Comparison of ENCODE assay signal across 8 mouse cellular contexts in the genomic region with DNA sequence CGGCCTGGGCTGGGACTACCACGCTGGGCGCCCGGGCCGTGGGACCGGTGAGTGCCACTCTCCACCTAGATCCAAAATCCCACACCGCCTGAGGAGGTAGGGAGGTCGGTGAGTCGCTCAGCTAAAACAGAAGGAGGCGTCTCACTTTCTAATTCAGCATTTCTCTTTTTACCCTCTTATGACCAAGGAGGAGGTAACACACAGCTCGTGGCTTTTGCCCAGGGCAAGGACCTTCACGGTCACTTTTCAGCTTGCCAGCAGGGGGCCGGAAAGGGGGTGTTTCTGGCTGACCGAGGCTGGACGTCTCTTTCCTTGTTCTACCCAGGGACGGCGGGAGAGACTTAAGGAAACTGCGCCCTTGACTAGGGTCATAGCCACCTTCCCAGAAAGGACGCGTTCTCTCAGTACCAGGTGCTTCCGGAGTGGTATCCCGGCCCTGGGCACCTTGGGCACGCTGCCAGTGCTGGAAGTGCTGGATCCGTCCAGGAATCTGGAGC. TPM values are rescaled to one million over a fixed set of nuclear protein-coding genes. Genes with fewer than 3 reads are reported as not detected.
DNase-seq lines count a peak whose midpoint lies in the region; ATAC-seq and TF ChIP-seq lines count a peak whose summit lies in the region.

No protein-coding gene starts in this region.

- no peak for TF ChIP-seq CTCF in C2C12 (IDR thresholded peaks at IDR 0.05; ENCODE audit: control insufficient read depth, insufficient read depth, insufficient read length)
- TF ChIP-seq CTCF in lung, postnatal 0 days (IDR thresholded peaks at IDR 0.05) = peak; percentile 65
- TF ChIP-seq CTCF in olfactory bulb, adult 2 months (IDR thresholded peaks at IDR 0.05; ENCODE audit: insufficient read depth, low read depth, low read length) = peak; percentile 45

- H3K79me2 ChIP-seq in C2C12 (ENCODE audit: control insufficient read depth, insufficient read depth) = peaks cover 55% of the 10 kb centered on the region

- no peaks in the 10 kb centered on the region for H3K9me3 ChIP-seq in embryonic facial prominence, embryonic 11.5 days (replicated peaks; ENCODE audit: control insufficient read depth, low read length)
- no peaks in the 10 kb centered on the region for H3K9me3 ChIP-seq in lung, postnatal 0 days (ENCODE audit: low read length)

- peaks cover 23% of the 10 kb centered on the region for H3K79me3 ChIP-seq in C2C12 (ENCODE audit: low read depth)

- WGBS in embryonic facial prominence, embryonic 11.5 days = under 1% methylated on average over 24 of the region's 24 CpGs
- WGBS in lung, postnatal 0 days = under 1% methylated on average over 24 of the region's 24 CpGs
- WGBS in olfactory bulb, adult 2 months = 0% methylated on average over 24 of the region's 24 CpGs

- H3K27me3 ChIP-seq in C2C12 (ENCODE audit: control insufficient read depth, insufficient read depth, insufficient read length) = no peaks in the 10 kb centered on the region
- no peaks in the 10 kb centered on the region for H3K27me3 ChIP-seq in embryonic facial prominence, embryonic 11.5 days (ENCODE audit: control insufficient read depth, insufficient read depth, low read length)
- H3K27me3 ChIP-seq in lung, postnatal 0 days (replicated peaks; ENCODE audit: insufficient read depth, low read length) = no peaks in the 10 kb centered on the region

- peaks cover 57% of the 10 kb centered on the region for H3K36me3 ChIP-seq in C2C12 (ENCODE audit: control insufficient read depth, insufficient read depth)
- H3K36me3 ChIP-seq in embryonic facial prominence, embryonic 11.5 days (replicated peaks; ENCODE audit: control insufficient read depth, insufficient read depth, low read depth, low read length) = peaks cover 3% of the 10 kb centered on the region
- H3K36me3 ChIP-seq in lung, postnatal 0 days (ENCODE audit: insufficient read depth, low read length) = no peaks in the 10 kb centered on the region; the same call in 1 of the 2 replicates

- H3K27ac ChIP-seq in embryonic facial prominence, embryonic 11.5 days (replicated peaks; ENCODE audit: low read depth, low read length) = peak overlapping the region; percentile 52
- peak overlapping the region; percentile 91 for H3K27ac ChIP-seq in lung, postnatal 0 days (ENCODE audit: low read length)
- H3K27ac ChIP-seq in olfactory bulb, adult 2 months (ENCODE audit: insufficient read depth, low read depth, low read length) = no peak overlapping the region; the same call in 1 of the 2 replicates

- H3K4me1 ChIP-seq in embryonic facial prominence, embryonic 11.5 days (ENCODE audit: control insufficient read depth, insufficient read depth, low read length) = no peaks in the 10 kb centered on the region
- peaks cover 6% of the 10 kb centered on the region; the same call in 1 of the 2 replicates for H3K4me1 ChIP-seq in lung, postnatal 0 days (ENCODE audit: insufficient read depth, low read depth, low read length)
- peaks cover 3% of the 10 kb centered on the region; the same call in 1 of the 2 replicates for H3K4me1 ChIP-seq in olfactory bulb, adult 2 months (ENCODE audit: control insufficient read depth, insufficient read depth, low read length)

- no peak for TF ChIP-seq POLR2A in olfactory bulb, adult 2 months (IDR thresholded peaks at IDR 0.05; ENCODE audit: insufficient read depth, low read depth, low read length)

- H3ac ChIP-seq in C2C12 (ENCODE audit: control insufficient read depth, insufficient read length, low read depth) = peak overlapping the region; percentile 90

- peak; percentile 62 to 88 for DNase-seq in adrenal gland, adult (ENCODE audit: inconsistent age in 2 of 2, low spot score in 1 of 2)
- peak; percentile 70 for DNase-seq in embryonic facial prominence, embryonic 11.5 days (ENCODE audit: low spot score)
- peak; percentile 50 to 58 for DNase-seq in heart, adult 9 months (ENCODE audit: low spot score in 2 of 2)
- peak; percentile 71 to 74 for DNase-seq in kidney, adult 8-10 months
- DNase-seq in lung, postnatal 0 days (ENCODE audit: low spot score) = peak; percentile 79
- no peak for DNase-seq in yolk sac, embryonic 10.5 days (ENCODE audit: low spot score)

- no peak; the same call in 1 of the 2 replicates for ATAC-seq in embryonic facial prominence, embryonic 11.5 days (replicated peaks; ENCODE audit: insufficient number of reproducible peaks, low FRiP score, low TSS enrichment, low read depth)
- peak; percentile 78 for ATAC-seq in lung, postnatal 0 days

- H3K4me3 ChIP-seq in C2C12 (ENCODE audit: insufficient read depth, poor library complexity, severe bottlenecking) = peak overlapping the region; percentile 56
- H3K4me3 ChIP-seq in embryonic facial prominence, embryonic 11.5 days (ENCODE audit: low read depth, low read length) = peak overlapping the region; percentile 71
- H3K4me3 ChIP-seq in lung, postnatal 0 days (ENCODE audit: low read depth, low read length) = peak overlapping the region; percentile 87
- peak overlapping the region; percentile 58 for H3K4me3 ChIP-seq in olfactory bulb, adult 2 months (ENCODE audit: insufficient read depth, low read depth, low read length)

- TF ChIP-seq EP300 in lung, postnatal 0 days (IDR thresholded peaks at IDR 0.05) = no peak

- peak overlapping the region; percentile 94 for H3K4me2 ChIP-seq in embryonic facial prominence, embryonic 11.5 days (ENCODE audit: low read depth, low read length)
- H3K4me2 ChIP-seq in lung, postnatal 0 days (replicated peaks; ENCODE audit: low read depth, low read length) = peak overlapping the region; percentile 88

- H3K9ac ChIP-seq in embryonic facial prominence, embryonic 11.5 days (replicated peaks; ENCODE audit: low read length) = peak overlapping the region; percentile 86
- H3K9ac ChIP-seq in lung, postnatal 0 days (replicated peaks; ENCODE audit: low read depth) = peak overlapping the region; percentile 74

TF ChIP-seq in C2C12, 6 proteins besides CTCF, POLR2A, EP300 and RAD21:
- TF ChIP-seq MYOD1 (IDR thresholded peaks at IDR 0.05; ENCODE audit: control insufficient read depth, insufficient read length, low read depth) (no peak), USF1 (IDR thresholded peaks at IDR 0.05; ENCODE audit: low read depth) (no peak), MAX (IDR thresholded peaks at IDR 0.05) (no peak), CEBPB (IDR thresholded peaks at IDR 0.05; ENCODE audit: low read depth) (no peak), MYOG (IDR thresholded peaks at IDR 0.05; ENCODE audit: control insufficient read depth, extremely low read depth, insufficient read length) (no peak), FOSL1 (IDR thresholded peaks at IDR 0.05; ENCODE audit: insufficient read depth, low read length, poor library complexity, severe bottlenecking) (no peak)

RNA-seq across cellular contexts. Expression of a gene that starts 0.4 kb away (rescaled TPM):
- 3.9 TPM for polyA plus RNA-seq in C2C12 (2012; fragmentation: generic; extraction: Trizol)
- 3.0 and 3.7 TPM in 2 replicates for polyA plus RNA-seq in embryonic facial prominence, embryonic 11.5 days (2014; fragmentation: Nextera tagmentation; extraction: Ambion mirVana)
- polyA plus RNA-seq in lung, postnatal 0 days (2015; fragmentation: Nextera tagmentation; extraction: Ambion mirVana) = 1.1 and 1.5 TPM in 2 replicates
- polyA plus RNA-seq in olfactory bulb, adult 2 months (2012; ENCODE audit: insufficient read depth, insufficient read length, low replicate concordance, missing spikeins) = not detected in 2 replicates

RNA-seq across cellular contexts. Expression of a gene that starts 0.6 kb away (rescaled TPM):
- 13.2 TPM for polyA plus RNA-seq in C2C12 (2012; fragmentation: generic; extraction: Trizol)
- polyA plus RNA-seq in embryonic facial prominence, embryonic 11.5 days (2014; fragmentation: Nextera tagmentation; extraction: Ambion mirVana) = 8.1 and 8.2 TPM in 2 replicates
- polyA plus RNA-seq in lung, postnatal 0 days (2015; fragmentation: Nextera tagmentation; extraction: Ambion mirVana) = 2.6 and 3.3 TPM in 2 replicates
- not detected in 2 replicates for polyA plus RNA-seq in olfactory bulb, adult 2 months (2012; ENCODE audit: insufficient read depth, insufficient read length, low replicate concordance, missing spikeins)

RNA-seq across cellular contexts. Expression of a gene that starts 9.9 kb away (rescaled TPM):
- 21.1 TPM for polyA plus RNA-seq in C2C12 (2012; fragmentation: generic; extraction: Trizol)
- polyA plus RNA-seq in embryonic facial prominence, embryonic 11.5 days (2014; fragmentation: Nextera tagmentation; extraction: Ambion mirVana) = 72.0 and 72.5 TPM in 2 replicates
- 56.4 and 57.3 TPM in 2 replicates for polyA plus RNA-seq in lung, postnatal 0 days (2015; fragmentation: Nextera tagmentation; extraction: Ambion mirVana)
- 522 TPM in 1 of 2 replicates, not detected in the other for polyA plus RNA-seq in olfactory bulb, adult 2 months (2012; ENCODE audit: insufficient read depth, insufficient read length, low replicate concordance, missing spikeins)

RNA-seq across cellular contexts. Expression of a gene that starts 35.7 kb away (rescaled TPM):
- 39.2 TPM for polyA plus RNA-seq in C2C12 (2012; fragmentation: generic; extraction: Trizol)
- polyA plus RNA-seq in embryonic facial prominence, embryonic 11.5 days (2014; fragmentation: Nextera tagmentation; extraction: Ambion mirVana) = 67.9 and 77.0 TPM in 2 replicates
- 24.1 and 27.5 TPM in 2 replicates for polyA plus RNA-seq in lung, postnatal 0 days (2015; fragmentation: Nextera tagmentation; extraction: Ambion mirVana)
- not detected in 2 replicates for polyA plus RNA-seq in olfactory bulb, adult 2 months (2012; ENCODE audit: insufficient read depth, insufficient read length, low replicate concordance, missing spikeins)

RNA-seq across cellular contexts. Expression of a gene that starts 51.7 kb away (rescaled TPM):
- 5.5 TPM for polyA plus RNA-seq in C2C12 (2012; fragmentation: generic; extraction: Trizol)
- polyA plus RNA-seq in embryonic facial prominence, embryonic 11.5 days (2014; fragmentation: Nextera tagmentation; extraction: Ambion mirVana) = 11.7 and 12.0 TPM in 2 replicates
- polyA plus RNA-seq in lung, postnatal 0 days (2015; fragmentation: Nextera tagmentation; extraction: Ambion mirVana) = 9.1 and 9.3 TPM in 2 replicates
- not detected in 2 replicates for polyA plus RNA-seq in olfactory bulb, adult 2 months (2012; ENCODE audit: insufficient read depth, insufficient read length, low replicate concordance, missing spikeins)
